Mouse (Mus musculus) heart, adult 2 months (tissue): ENCODE data around the gene Timm8a1.

Experiments used
- CTCF ChIP-seq: fragments of 200-600 bp; IDR thresholded peaks from 2 replicates; pipeline ENCODE4 v1.8.1; 2022; ENCODE audit warnings: antibody characterized with exemption, mild to moderate bottlenecking, moderate library complexity
- EP300 ChIP-seq: fragments of 200-500 bp; IDR thresholded peaks from 2 replicates; pipeline ENCODE4 v1.6.1; 2011; ENCODE audit warnings: low read depth, low read length, control low read depth; ENCODE audit not compliant: insufficient read depth
- POLR2A ChIP-seq: fragments of 200-500 bp; IDR thresholded peaks from 2 replicates; pipeline ENCODE4 v1.6.1; 2011; ENCODE audit warnings: mild to moderate bottlenecking, low read depth, low read length, control low read depth; ENCODE audit not compliant: insufficient read depth

DNA sequence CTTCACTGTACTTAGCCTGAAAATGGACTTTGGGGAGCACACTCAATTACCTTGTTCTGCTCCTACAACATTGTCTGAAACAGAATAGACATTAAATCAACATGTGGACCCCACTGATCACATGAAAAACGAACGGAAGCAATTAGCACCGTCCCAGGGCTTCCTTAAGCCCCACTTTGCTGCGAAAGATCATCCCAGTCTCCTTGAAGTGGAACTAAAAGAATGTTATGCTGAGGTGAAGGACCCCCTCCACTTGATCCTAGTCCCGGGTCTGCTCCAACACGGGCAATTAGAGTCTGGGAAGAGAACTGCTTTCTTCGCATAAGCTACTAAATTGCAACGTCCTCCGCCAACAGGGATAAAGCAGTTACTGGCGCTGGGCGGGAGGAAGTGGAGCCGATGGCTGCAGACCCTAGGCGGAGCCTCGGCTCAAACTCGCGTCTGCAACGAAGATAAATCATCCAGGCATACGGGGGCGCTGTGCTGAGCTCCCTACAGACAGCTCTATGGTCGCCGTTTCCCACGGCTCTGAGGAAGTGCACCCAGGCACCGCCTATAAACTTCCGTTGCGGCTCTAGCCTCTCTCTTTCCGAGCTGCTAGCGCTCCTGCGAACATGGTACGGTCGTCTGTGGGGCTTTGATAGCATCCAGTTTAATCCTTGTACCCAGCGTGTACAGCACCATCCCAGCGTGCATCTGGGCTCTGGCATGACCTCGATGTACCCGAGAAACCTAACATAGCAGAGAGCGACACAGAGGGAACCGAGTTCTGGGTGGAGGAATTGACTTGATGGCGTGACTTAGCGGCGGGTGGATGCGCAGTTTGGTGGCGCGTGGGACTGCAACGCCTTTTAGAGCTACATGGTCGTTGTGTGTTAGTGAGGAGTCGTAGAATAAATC is 43.7 kb upstream of the Timm8a1 start, which contains the start of gene Rpl36a:
- TF ChIP-seq CTCF (peak; percentile 88), POLR2A (peak; percentile 99), EP300 (no peak; the same call in 1 of the 2 replicates)
